Mouse (Mus musculus) ES-E14 (cell line): ENCODE measurements at regions not wholly inside any gene's neighbourhood (a gene's known extent, or its start where the extent isn't known, plus 50 kb on each side); places are given as distances from the start of the nearest gene placed in this dataset.

Source experiments
- DNase-seq: peaks from one replicate; pipeline ENCODE4 v3.0.0-alpha.2; 2013; ENCODE audit warnings: low read depth, low spot score
- H3K27ac ChIP-seq: 2 replicates; pipeline ENCODE4 v1.5.1; 2012; ENCODE audit warnings: low read depth, mild to moderate bottlenecking, low read length, moderate library complexity, mixed read lengths; ENCODE audit not compliant: poor library complexity, insufficient read depth, severe bottlenecking
- H3K36me3 ChIP-seq: 2 replicates; pipeline ENCODE4 v1.6.1; 2012; ENCODE audit warnings: mild to moderate bottlenecking, low read length, moderate library complexity, mixed read lengths; ENCODE audit not compliant: control insufficient read depth, poor library complexity, insufficient read depth, severe bottlenecking
- H3K4me1 ChIP-seq, 2 experiments: fragments of 150-350 bp in 1 of 2; sonication (generic) in 1 of 2; 2 replicates each; pipeline ENCODE4 v1.6.1; 2012; ENCODE audit warnings: low read length in 2 of 2, mild to moderate bottlenecking in 1 of 2, mixed read lengths in 1 of 2; ENCODE audit not compliant: control insufficient read depth in 2 of 2, insufficient read depth in 2 of 2, poor library complexity in 1 of 2
- H3K4me3 ChIP-seq, 2 experiments: fragments of 150-350 bp in 1 of 2; sonication (generic) in 1 of 2; 2 replicates each; pipeline ENCODE4 v1.5.1; 2012; ENCODE audit warnings: low read length in 2 of 2, low read depth in 1 of 2, mild to moderate bottlenecking in 1 of 2, mixed read lengths in 1 of 2; ENCODE audit not compliant: insufficient read depth in 1 of 2, poor library complexity in 1 of 2, severe bottlenecking in 1 of 2
- H3K9ac ChIP-seq: 2 replicates; pipeline ENCODE4 v1.6.1; 2012; ENCODE audit warnings: low read depth, mild to moderate bottlenecking, low read length, mixed read lengths; ENCODE audit not compliant: poor library complexity, insufficient read depth, severe bottlenecking
- H3K9me3 ChIP-seq: fragments of 150-350 bp; sonication (generic); 2 replicates; pipeline ENCODE4 v1.6.1; 2012; ENCODE audit warnings: low read depth, mild to moderate bottlenecking, low read length; ENCODE audit not compliant: control insufficient read depth, insufficient read depth
- CHD2 ChIP-seq: IDR thresholded peaks from 2 replicates; pipeline ENCODE4 v1.6.1; 2014; ENCODE audit warnings: mild to moderate bottlenecking, low read depth, low read length, inconsistent platforms
- HCFC1 ChIP-seq: IDR thresholded peaks from 2 replicates; pipeline ENCODE4 v1.6.1; 2012; ENCODE audit warnings: low read length, inconsistent platforms, borderline replicate concordance; ENCODE audit not compliant: insufficient read depth
- MAFK ChIP-seq: IDR thresholded peaks from 2 replicates; pipeline ENCODE4 v1.6.1; 2014; ENCODE audit warnings: mild to moderate bottlenecking, low read depth, low read length, inconsistent platforms; ENCODE audit not compliant: insufficient read depth
- ZC3H11A ChIP-seq: IDR thresholded peaks from 2 replicates; pipeline ENCODE4 v1.6.1; 2012; ENCODE audit warnings: low read depth, mild to moderate bottlenecking, inconsistent platforms, low read length, borderline replicate concordance
- ZNF384 ChIP-seq: IDR thresholded peaks from 2 replicates; pipeline ENCODE4 v1.6.1; 2012; ENCODE audit warnings: low read depth, low read length, inconsistent platforms
- in situ Hi-C, 2 experiments: fragments of 600-800 bp; cut with MboI; formaldehyde crosslinking; loops; one replicate each; pipeline ENCODE4 v1.15.1; 2025; ENCODE audit warnings: low sequenced_read_pairs in 2 of 2, inconsistent platforms in 1 of 2; ENCODE audit not compliant: unreplicated experiment in 2 of 2

DNA sequence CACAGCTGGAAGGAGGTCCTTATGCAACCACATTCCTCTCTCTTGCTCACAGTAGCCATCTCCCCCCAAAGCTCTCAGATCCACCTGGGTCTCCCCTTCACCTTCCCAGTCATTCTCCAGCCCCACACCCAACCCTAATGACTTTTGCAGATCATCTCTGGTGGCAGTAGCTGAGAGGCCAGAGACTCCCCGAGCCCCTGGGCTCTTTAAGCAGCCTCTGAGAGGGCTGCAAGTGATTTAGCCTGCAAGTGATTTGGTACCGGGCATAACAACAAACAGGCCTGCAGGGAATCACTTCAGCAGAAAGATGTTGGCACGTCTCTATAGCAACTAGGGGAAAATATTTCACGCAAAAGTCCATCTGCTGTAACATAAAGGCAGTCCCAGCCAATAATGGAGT lies 142.0 kb downstream of the Fgf18 start:
- no peak for TF ChIP-seq HCFC1
- TF ChIP-seq CHD2: no peak
- no peak for TF ChIP-seq MAFK
- TF ChIP-seq ZNF384: no peak
- no peak for TF ChIP-seq ZC3H11A
- no peaks in the 10 kb centered on the region for H3K9me3 ChIP-seq
- H3K4me3 ChIP-seq: no peak overlapping the region
- no peak overlapping the region for H3K9ac ChIP-seq
- H3K27ac ChIP-seq: no peak overlapping the region
- no peaks in the 10 kb centered on the region for H3K36me3 ChIP-seq
- in situ Hi-C loops: no loop called here
- no peak for DNase-seq
- H3K4me1 ChIP-seq: no peaks in the 10 kb centered on the region

DNA sequence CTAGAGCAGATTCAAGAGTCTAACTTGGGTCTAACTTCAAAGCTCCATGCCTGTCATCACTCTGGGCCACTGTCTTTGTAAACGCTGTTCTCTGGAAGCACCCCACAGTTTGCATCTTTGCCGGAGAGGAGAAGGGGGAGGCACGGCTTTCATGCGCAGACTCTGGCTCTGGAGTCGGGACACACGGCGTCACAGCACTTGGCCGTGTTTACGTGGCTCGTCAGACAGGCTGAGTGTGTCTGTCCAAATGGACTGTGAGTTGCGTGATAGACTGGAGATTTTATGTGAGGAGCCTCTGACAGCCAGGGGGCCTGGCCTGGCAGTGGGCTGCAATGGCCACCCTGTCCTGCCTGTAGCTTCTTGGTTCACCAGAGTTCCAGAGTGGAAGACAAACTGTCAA lies 142.6 kb downstream of the Fgf18 start:
- Histone ChIP-seq H3K27ac (no peak overlapping the region), H3K9me3 (no peaks in the 10 kb centered on the region), H3K4me1 (no peaks in the 10 kb centered on the region), H3K4me3 (no peak overlapping the region), H3K36me3 (no peaks in the 10 kb centered on the region), H3K9ac (no peak overlapping the region)
- TF ChIP-seq CHD2: no peak
- TF ChIP-seq ZNF384: no peak
- no peak for TF ChIP-seq HCFC1
- TF ChIP-seq MAFK: no peak
- no peak for TF ChIP-seq ZC3H11A
- no peak for DNase-seq
- in situ Hi-C loops: no loop called here

DNA sequence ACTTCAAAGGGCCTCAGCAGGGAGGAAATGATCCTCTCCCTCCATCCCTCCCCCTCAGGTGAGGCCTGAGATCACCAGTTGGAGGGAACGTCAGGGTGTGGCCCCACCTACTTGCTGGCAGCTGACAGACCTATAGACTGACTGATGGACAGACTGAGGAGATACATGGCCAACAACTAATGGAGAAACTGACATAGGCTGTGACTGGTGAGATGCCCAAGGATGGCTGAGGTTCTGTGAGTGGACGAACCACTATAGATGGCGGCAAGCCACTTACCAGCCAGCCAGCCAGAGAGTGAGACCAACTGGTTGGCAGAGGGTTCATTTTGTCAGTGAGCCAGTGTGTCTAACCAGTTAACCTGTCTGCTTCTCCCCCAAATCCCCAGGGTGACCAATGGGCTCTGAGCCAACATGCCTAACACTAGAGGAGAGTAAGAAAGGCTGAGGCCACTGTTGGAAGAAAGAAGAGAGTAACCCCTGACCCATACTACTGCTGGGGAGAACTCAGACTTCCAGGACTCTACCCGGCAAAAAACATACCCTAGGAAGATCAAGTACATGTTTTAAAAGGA lies 147.4 kb downstream of the Fgf18 start:
- Histone ChIP-seq H3K4me3 (no peak overlapping the region), H3K27ac (no peak overlapping the region), H3K4me1 (no peaks in the 10 kb centered on the region), H3K9me3 (no peaks in the 10 kb centered on the region), H3K9ac (no peak overlapping the region), H3K36me3 (no peaks in the 10 kb centered on the region)
- in situ Hi-C loops: no loop called here
- DNase-seq: no peak
- TF ChIP-seq CHD2 (no peak), ZNF384 (no peak), ZC3H11A (no peak), MAFK (no peak), HCFC1 (no peak)

DNA sequence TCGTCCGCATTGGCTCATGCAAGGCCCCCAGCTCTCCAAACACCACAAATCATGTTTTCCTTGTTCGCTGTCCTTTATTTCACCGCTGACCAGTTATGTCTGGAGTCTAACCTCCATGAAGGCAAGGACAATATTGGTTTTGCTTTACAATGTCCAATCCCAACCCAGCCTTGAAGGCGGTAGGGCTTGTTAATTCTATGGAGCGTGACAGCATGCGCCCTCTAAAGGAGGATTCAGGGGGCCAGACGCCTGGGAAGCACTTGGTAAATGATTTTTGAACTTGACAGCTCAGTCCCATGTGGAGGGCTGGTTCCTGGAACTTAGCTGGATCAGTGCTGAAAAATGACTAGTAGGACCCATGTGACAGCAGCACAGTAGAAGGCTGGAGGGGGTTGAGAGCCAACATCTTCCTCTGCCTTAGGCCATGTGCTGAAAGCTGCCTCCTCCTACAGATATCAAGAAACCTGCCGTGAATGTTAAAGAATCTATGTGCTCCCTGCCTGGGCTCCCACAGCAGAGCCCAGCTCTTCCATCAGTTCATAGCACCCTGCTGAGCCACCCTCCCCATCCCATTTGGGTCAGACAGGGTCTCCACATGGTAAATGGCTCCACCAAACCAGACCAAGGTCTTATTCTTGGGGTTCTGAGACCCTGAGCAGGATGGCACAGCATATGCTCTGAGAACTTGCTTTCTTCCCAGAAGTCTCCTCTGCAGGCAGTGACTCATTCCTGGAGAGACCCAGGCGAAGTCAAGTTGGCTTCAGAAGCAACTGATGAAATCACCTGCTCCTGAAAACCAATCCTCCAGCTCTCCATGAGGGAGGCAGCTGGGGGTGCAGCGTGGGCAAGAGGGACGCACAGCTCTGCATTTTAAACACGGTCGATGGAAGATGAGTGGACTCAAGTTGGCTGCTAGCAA lies 148.3 kb downstream of the Fgf18 start:
- no peak for TF ChIP-seq CHD2
- TF ChIP-seq ZNF384: no peak
- no peak for TF ChIP-seq HCFC1
- no peak for TF ChIP-seq MAFK
- TF ChIP-seq ZC3H11A: no peak
- H3K9me3 ChIP-seq: no peaks in the 10 kb centered on the region

More for the DNA sequence above, 148.3 kb downstream of the Fgf18 start:
- in situ Hi-C loops: no loop called here
- H3K4me3 ChIP-seq: no peak overlapping the region
- H3K4me1 ChIP-seq: no peaks in the 10 kb centered on the region
- no peak overlapping the region for H3K27ac ChIP-seq
- H3K36me3 ChIP-seq: no peaks in the 10 kb centered on the region
- no peak for DNase-seq
- no peak overlapping the region for H3K9ac ChIP-seq
